Mouse (Mus musculus) lung, adult 2 months (tissue): ENCODE results near the gene Abi1.

Experiments used
- CTCF ChIP-seq: fragments of 200-500 bp; IDR thresholded peaks from 2 replicates; pipeline ENCODE4 v1.5.1; 2011; ENCODE audit warnings: mild to moderate bottlenecking, low read length, control low read depth; ENCODE audit not compliant: insufficient read depth
- POLR2A ChIP-seq: fragments of 200-500 bp; IDR thresholded peaks from 2 replicates; pipeline ENCODE4 v1.6.1; 2011; ENCODE audit warnings: low read depth, mild to moderate bottlenecking, control low read depth, low read length, borderline replicate concordance; ENCODE audit errors: extremely low read depth

DNA sequence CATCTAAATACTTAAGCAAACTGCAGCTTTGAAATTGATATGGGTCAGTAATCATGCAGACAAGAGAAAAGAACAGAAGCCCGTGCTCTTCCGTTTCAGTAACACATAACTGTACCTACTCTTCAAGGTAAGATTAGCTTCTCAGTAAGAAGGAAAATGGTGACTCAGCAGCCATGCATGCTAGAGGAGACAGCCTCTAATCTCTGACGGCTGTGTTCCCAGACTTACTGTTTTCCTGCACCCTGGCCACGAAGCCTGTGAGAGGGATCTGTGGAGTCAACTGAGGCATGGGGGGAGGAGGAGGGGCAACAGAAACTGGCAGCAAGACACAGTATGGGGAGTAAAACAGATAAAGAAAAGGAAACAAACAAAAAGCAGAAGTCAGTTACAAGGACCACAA lies 90.1 kb downstream of the Abi1 start:
- TF ChIP-seq CTCF (no peak), POLR2A (no peak)
